Mouse (Mus musculus) limb, embryonic 15.5 days (tissue): ENCODE measurements around the gene Calhm1. TPM values are rescaled to one million over a fixed set of nuclear protein-coding genes. Genes with fewer than 3 reads are reported as not detected.
A peak's percentile ranks its signal among the peaks of the same experiment; 100 is the strongest.

Experiments used
- ATAC-seq: fragments of 200-750 bp; cut with Nextera tagmentation; 2 replicates; pipeline ENCODE4 v1.8.0; 2017; ENCODE audit warnings: low read depth, moderate TSS enrichment; ENCODE audit not compliant: insufficient number of reproducible peaks, low FRiP score, low TSS enrichment
- H3K27ac ChIP-seq: fragments of 300-500 bp; sonication (generic); 2 replicates; pipeline ENCODE4 v1.5.1; 2015; ENCODE audit warnings: moderate library complexity, mild to moderate bottlenecking, inconsistent platforms
- H3K27me3 ChIP-seq: fragments of 300-500 bp; sonication (generic); 2 replicates; pipeline ENCODE4 v1.6.1; 2015; ENCODE audit warnings: inconsistent platforms
- H3K36me3 ChIP-seq: fragments of 300-500 bp; sonication (generic); 2 replicates; pipeline ENCODE4 v1.6.1; 2015; ENCODE audit warnings: inconsistent platforms
- H3K4me1 ChIP-seq: fragments of 300-500 bp; sonication (generic); 2 replicates; pipeline ENCODE4 v1.6.1; 2015; ENCODE audit warnings: inconsistent platforms
- H3K4me2 ChIP-seq: fragments of 300-500 bp; sonication (generic); 2 replicates; pipeline ENCODE4 v1.6.1; 2015; ENCODE audit warnings: mild to moderate bottlenecking, inconsistent platforms
- H3K4me3 ChIP-seq: fragments of 300-500 bp; sonication (generic); 2 replicates; pipeline ENCODE4 v1.5.1; 2015; ENCODE audit warnings: mild to moderate bottlenecking, inconsistent platforms
- H3K9ac ChIP-seq: fragments of 300-500 bp; sonication (generic); 2 replicates; pipeline ENCODE4 v1.6.1; 2015; ENCODE audit warnings: inconsistent platforms
- H3K9me3 ChIP-seq: fragments of 300-500 bp; sonication (generic); 2 replicates; pipeline ENCODE4 v1.6.1; 2016; ENCODE audit warnings: inconsistent platforms
- WGBS: fragments of 180-500 bp; shearing (Covaris S2); methylation state at CpG from one replicate; pipeline ENCODE4 v1.1.7; 2015; 5-methylcytosine and 5-hydroxymethylcytosine counted together
- polyA plus RNA-seq: library from polyadenylated mRNA; unstranded; fragments of >200 nt; fragmentation: Nextera tagmentation; extraction: Ambion mirVana; gene quantifications from 2 replicates; pipeline ENCODE4 v1.2.1, GENCODE M21; 2015

The Calhm1 gene
- polyA plus RNA-seq, 1 experiment from 2014 or later, result not detected

DNA sequence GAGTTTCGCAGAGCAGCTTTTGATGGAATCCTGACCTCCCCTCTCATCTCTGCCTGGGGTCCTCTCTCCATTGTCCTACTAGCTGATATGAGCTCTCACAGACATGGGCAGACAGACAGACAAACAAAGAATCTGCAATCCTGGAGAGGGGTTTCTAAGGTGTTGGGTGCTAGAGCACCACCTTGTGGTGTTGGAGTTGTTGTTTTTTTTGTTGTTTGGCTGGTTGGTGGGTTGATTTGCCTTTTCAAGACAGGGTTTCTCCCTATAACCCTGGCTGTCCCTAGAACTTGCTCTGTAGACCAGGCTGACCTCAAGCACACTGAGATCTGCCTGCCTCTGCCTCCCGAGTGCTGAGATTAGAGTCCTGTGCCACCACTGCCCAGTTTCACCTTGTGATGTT lies 31.4 kb upstream of the Calhm1 start:
- Histone ChIP-seq H3K9me3 (no peaks in the 10 kb centered on the region), H3K36me3 (no peaks in the 10 kb centered on the region), H3K4me2 (no peak overlapping the region), H3K4me3 (no peak overlapping the region), H3K27ac (no peak overlapping the region), H3K9ac (no peak overlapping the region), H3K27me3 (peaks cover 18% of the 10 kb centered on the region), H3K4me1 (peaks cover 14% of the 10 kb centered on the region)
- ATAC-seq, result no peak
- WGBS, result 75% methylated on average over 2 of the region's 2 CpGs

DNA sequence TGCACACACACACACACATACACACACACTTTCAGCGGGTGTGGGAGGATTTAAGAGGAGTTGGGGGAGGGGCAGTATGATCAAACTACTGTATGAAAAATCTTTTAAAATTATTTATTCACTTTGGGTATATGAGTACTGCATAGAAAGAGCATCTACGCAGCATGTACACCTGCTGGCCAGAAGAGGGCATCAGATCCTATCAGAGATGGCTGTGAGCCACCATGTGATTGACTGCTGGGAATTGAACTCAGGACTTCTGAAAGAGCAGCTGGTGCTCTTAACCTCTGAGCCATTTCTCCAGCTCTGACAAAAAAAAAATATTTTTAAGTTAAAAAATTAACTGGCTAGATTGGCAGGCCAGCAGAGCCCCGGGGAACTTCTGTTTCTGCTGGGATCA lies 30.5 kb upstream of the Calhm1 start:
- H3K9ac ChIP-seq, result no peak overlapping the region
- no peaks in the 10 kb centered on the region for H3K9me3 ChIP-seq
- 52% methylated on average over 3 of the region's 3 CpGs for WGBS
- no peak overlapping the region for H3K4me2 ChIP-seq
- H3K4me3 ChIP-seq, result no peak overlapping the region
- H3K27ac ChIP-seq, result no peak overlapping the region
- no peaks in the 10 kb centered on the region for H3K36me3 ChIP-seq
- no peak for ATAC-seq
- peaks cover 10% of the 10 kb centered on the region for H3K4me1 ChIP-seq
- peaks cover 8% of the 10 kb centered on the region for H3K27me3 ChIP-seq

DNA sequence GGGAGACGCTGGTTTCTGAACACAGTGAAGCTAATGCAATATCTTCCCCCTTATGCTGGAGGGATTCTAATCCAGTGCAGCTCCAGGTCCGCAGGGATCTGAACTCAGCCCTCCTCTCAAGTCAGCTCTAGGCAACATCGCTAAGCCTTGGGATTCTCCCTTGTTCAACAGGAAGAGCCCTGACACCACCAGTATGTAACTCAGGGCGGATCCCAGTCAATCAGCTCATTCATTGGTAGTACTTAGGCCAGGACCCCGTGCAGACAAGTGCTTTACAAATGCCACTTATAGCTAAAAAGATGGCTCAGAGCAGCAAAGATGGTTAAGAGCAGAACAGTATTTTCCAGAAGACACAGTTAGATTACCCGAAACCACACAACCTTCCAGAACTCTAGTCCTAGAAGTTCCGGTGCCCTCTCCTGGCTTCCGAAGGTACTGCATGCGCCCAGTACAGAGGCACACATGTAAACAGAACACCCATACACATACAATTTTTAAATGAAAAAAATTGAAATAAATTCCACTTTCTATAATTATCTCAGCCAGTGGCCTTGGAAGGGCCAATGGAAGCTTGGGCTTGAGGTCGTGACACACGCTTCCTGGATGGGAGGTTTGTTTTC lies 24.8 kb upstream of the Calhm1 start:
- H3K36me3 ChIP-seq, result no peaks in the 10 kb centered on the region
- H3K9ac ChIP-seq, result no peak overlapping the region
- H3K4me2 ChIP-seq, result peak overlapping the region; percentile 33
- peak overlapping the region; percentile 7; the same call in 1 of the 2 replicates for H3K4me3 ChIP-seq
- H3K27me3 ChIP-seq, result no peaks in the 10 kb centered on the region; the same call in 1 of the 2 replicates
- no peaks in the 10 kb centered on the region for H3K9me3 ChIP-seq
- WGBS, result 22% methylated on average over 11 of the region's 11 CpGs
- peaks cover 7% of the 10 kb centered on the region for H3K4me1 ChIP-seq
- no peak for ATAC-seq
- H3K27ac ChIP-seq, result no peak overlapping the region

DNA sequence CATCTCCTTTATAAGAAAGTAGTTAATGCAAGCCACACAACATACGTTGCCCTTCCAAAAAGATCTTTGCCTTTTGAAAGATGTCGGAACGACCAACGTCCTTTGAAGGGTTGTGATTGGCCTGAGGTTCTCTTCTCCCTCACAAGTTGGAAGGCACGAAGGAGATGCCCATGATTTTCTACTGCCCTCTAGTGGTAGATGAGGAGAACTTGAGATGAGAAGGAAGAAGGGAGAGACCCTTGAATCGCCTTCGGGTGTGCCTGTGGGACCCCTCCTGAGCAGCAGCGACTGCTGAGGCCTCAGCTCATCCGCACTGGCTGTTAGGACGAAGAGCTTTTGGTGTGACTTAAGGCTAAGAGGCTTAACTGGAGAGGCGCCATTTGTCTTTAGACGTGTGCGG lies 24.2 kb upstream of the Calhm1 start:
- Histone ChIP-seq H3K36me3 (no peaks in the 10 kb centered on the region), H3K27ac (no peak overlapping the region), H3K27me3 (no peaks in the 10 kb centered on the region; the same call in 1 of the 2 replicates), H3K9ac (0 out of 2 replicates have a peak overlapping the region, but pooled peaks have one; percentile 17), H3K4me2 (peak overlapping the region; percentile 33), H3K9me3 (no peaks in the 10 kb centered on the region), H3K4me3 (peak overlapping the region; percentile 7; the same call in 1 of the 2 replicates), H3K4me1 (peaks cover 7% of the 10 kb centered on the region)
- WGBS, result 10% methylated on average over 13 of the region's 13 CpGs
- 0 out of 2 replicates have a peak, but pooled peaks have one; percentile 50 for ATAC-seq

DNA sequence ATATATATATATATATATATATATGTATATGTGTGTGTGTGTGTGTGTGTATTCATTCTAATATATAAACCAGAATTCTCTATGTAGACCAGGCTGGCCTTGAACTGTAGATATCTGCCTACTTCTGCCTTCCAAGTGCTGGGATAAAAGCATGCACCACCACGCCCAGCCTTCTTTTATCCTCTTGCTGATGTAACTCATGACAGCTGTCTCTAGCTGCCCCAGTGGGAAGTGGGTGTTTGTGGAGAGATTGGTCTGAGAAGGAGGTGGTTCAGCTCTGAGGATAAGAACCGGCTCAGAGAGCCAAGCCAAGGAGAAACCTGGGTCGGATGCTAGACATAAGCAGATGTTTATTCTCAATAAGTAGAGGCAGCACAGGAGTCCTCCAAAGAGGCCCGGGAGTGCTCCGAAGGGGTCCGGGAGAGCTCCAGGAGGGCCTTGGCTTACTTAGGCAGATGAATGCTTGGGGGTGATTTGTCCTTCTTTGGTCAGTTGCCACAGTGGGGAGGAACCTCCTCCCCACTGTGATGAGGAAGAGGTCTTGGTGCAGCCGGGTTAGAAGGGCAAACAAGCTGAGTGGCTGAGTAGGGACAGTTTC lies 23.7 kb upstream of the Calhm1 start:
- no peaks in the 10 kb centered on the region; the same call in 1 of the 2 replicates for H3K27me3 ChIP-seq
- peak overlapping the region; percentile 33; the same call in 1 of the 2 replicates for H3K4me2 ChIP-seq
- no peak for ATAC-seq
- H3K9me3 ChIP-seq, result no peaks in the 10 kb centered on the region
- H3K9ac ChIP-seq, result no peak overlapping the region
- H3K4me3 ChIP-seq, result no peak overlapping the region
- H3K4me1 ChIP-seq, result peaks cover 7% of the 10 kb centered on the region
- H3K27ac ChIP-seq, result no peak overlapping the region
- WGBS, result 63% methylated on average over 7 of the region's 7 CpGs
- no peaks in the 10 kb centered on the region for H3K36me3 ChIP-seq

- H3K9ac ChIP-seq, result no peak overlapping the region
- no peaks in the 10 kb centered on the region for H3K9me3 ChIP-seq
- H3K4me2 ChIP-seq, result no peak overlapping the region
- H3K27ac ChIP-seq, result no peak overlapping the region
- WGBS, result 44% methylated on average over 3 of the region's 3 CpGs
- no peak overlapping the region for H3K4me3 ChIP-seq
- no peaks in the 10 kb centered on the region; the same call in 1 of the 2 replicates for H3K27me3 ChIP-seq
- H3K4me1 ChIP-seq, result peaks cover 7% of the 10 kb centered on the region
- H3K36me3 ChIP-seq, result no peaks in the 10 kb centered on the region
- ATAC-seq, result no peak
Observed at GRCm38 (mm10) chr19:47166758-47167157, 22.7 kb upstream of the Calhm1 start.

GRCm38 (mm10) chr19:47163176-47163744 lies 19.2 kb upstream of the Calhm1 start:
- Histone ChIP-seq H3K4me3 (no peak overlapping the region), H3K27me3 (no peaks in the 10 kb centered on the region; the same call in 1 of the 2 replicates), H3K9me3 (no peaks in the 10 kb centered on the region), H3K4me2 (no peak overlapping the region), H3K9ac (no peak overlapping the region), H3K36me3 (no peaks in the 10 kb centered on the region), H3K4me1 (peaks cover under 1% of the 10 kb centered on the region; the same call in 1 of the 2 replicates), H3K27ac (no peak overlapping the region)
- no peak for ATAC-seq
- whole genome bisulfite sequencing, result 84% methylated on average over 6 of the region's 6 CpGs

DNA sequence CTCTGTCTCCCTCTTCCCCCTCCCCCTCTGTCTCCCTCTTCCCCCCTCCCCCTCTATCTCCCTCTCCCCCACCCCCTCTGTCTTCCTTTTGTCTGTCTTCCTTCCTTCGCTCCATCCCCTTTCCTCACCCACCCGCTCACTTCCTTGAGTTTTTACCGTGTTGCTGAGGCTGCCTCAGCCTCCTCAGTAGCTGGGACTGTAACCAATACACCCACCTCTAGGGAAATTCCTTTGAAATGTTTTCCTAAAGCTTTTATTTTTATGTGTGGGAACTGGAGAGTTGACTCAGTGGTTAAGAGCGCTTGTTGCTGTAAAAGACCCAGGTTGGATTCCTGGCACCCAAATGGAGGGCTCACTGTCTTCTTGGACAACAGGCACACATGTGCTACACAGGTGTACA lies 17.6 kb upstream of the Calhm1 start:
- no peaks in the 10 kb centered on the region for H3K9me3 ChIP-seq
- H3K36me3 ChIP-seq, result no peaks in the 10 kb centered on the region
- no peak overlapping the region for H3K9ac ChIP-seq
- no peak overlapping the region for H3K27ac ChIP-seq
- no peak overlapping the region for H3K4me3 ChIP-seq
- H3K27me3 ChIP-seq, result no peaks in the 10 kb centered on the region; the same call in 1 of the 2 replicates
- 56% methylated on average over 4 of the region's 4 CpGs for WGBS
- H3K4me2 ChIP-seq, result no peak overlapping the region
- no peak for ATAC-seq
- H3K4me1 ChIP-seq, result no peaks in the 10 kb centered on the region

DNA sequence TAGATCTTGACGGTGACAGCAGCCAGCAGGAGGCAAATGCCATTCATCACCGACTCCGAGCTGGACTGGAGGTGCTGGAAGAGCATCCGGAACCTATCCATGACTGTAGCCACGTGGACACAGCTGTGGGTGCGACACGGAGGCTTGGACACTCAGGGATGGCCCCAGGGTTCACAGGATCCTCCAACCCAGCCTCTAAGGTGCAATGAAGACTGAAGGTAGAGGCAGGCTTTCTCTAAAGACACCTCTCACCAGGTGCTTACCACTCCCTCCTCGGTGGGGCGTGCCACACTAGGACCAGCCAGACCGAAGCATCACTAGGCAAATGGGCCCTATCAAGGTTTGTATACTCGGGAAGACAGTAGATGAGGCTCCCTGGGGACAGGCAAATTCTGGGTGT lies 13.6 kb upstream of the Calhm1 start, which contains the start of gene Calhm3:
Calhm3 (minus strand) TSS at position 101 of the 400 bp plus-strand sequence.
- no peak for ATAC-seq
- 80% methylated on average over 11 of the region's 11 CpGs for WGBS
- no peak within 1 kb of the TSS for H3K4me2 ChIP-seq

GRCm38 (mm10) chr19:47153767-47154166 lies 9.7 kb upstream of the Calhm1 start:
- Histone ChIP-seq H3K4me1 (peaks cover 10% of the 10 kb centered on the region; the same call in 1 of the 2 replicates), H3K27me3 (peaks cover 8% of the 10 kb centered on the region; the same call in 1 of the 2 replicates), H3K36me3 (no peaks in the 10 kb centered on the region), H3K27ac (no peak overlapping the region), H3K9me3 (no peaks in the 10 kb centered on the region), H3K4me3 (no peak overlapping the region), H3K4me2 (no peak overlapping the region), H3K9ac (no peak overlapping the region)
- no peak for ATAC-seq
- 85% methylated on average over 7 of the region's 7 CpGs for WGBS

More for the DNA sequence above, 13.6 kb upstream of the Calhm1 start, which contains the start of gene Calhm3:
- no peak within 1 kb of the TSS for H3K9ac ChIP-seq
- H3K4me3 ChIP-seq, result no peak within 1 kb of the TSS
- no peak within 1 kb of the TSS for H3K27ac ChIP-seq
- H3K36me3 ChIP-seq, result no peaks in the 10 kb centered on the region
- H3K9me3 ChIP-seq, result no peaks in the 10 kb centered on the region
- no peaks in the 10 kb centered on the region for H3K4me1 ChIP-seq
- no peaks in the 10 kb centered on the region for H3K27me3 ChIP-seq

GRCm38 (mm10) chr19:47152062-47152369 lies 8.0 kb upstream of the Calhm1 start:
- Histone ChIP-seq H3K27ac (no peak overlapping the region), H3K9me3 (no peaks in the 10 kb centered on the region), H3K36me3 (no peaks in the 10 kb centered on the region), H3K9ac (no peak overlapping the region), H3K4me3 (peak overlapping the region; percentile 28), H3K4me2 (peak overlapping the region; percentile 52), H3K4me1 (peaks cover 10% of the 10 kb centered on the region; the same call in 1 of the 2 replicates), H3K27me3 (peaks cover 8% of the 10 kb centered on the region; the same call in 1 of the 2 replicates)
- no peak for ATAC-seq
- WGBS, result 58% methylated on average over 12 of the region's 12 CpGs
